Mouse (Mus musculus): Measurements from ENCODE around the gene Klk8. TPM values are rescaled to one million over a fixed set of nuclear protein-coding genes. Genes with fewer than 3 reads are reported as not detected.
A peak's percentile ranks its signal among the peaks of the same experiment; 100 is the strongest.

The Klk8 gene
- polyA plus RNA-seq, 1 experiment from 2014 or later: 139 TPM

DNA sequence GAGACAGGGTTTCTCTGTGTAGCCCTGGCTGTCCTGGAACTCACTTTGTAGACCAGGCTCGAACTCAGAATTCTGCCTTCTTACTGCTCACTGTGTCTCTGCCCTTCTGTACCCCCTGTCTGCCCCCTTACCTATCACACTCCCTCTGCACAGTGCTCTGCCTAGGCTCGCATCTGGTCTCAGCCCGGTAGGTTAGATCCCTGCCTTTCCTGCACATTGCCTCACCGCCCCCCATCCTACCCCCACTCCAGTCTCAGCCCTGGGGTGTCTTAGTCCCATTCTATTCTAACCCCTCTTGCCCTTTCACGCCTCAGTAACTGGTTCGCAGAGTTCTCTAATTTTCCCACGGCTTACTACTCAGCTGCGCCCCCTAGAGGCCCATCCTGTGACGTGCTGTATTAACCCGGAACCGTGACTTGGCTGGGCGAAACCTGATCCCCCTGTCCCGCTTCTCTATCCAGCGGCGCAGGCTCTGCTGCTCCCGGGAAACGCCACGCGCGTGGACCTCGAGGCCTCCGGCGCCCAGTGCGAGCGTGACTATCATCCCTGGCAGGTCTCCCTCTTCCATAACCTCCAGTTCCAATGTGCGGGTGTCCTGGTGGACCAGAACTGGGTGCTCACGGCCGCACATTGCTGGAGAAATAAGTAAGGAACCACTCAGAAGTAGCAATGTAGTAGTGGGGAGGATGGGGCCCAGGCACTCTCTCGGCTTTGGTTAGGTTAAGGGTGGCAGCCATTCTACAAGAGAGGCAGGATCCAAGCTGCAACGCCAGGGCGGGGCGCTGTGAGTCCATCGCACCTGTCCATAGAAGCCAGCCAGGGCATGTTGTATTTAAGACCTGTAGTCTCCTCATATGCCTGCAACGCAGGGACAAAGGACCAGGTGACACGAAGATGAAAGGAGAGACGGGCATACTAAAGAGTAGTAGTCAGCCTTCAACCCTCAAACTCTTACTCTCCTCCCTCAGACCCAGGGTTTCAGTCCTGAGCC, 14.8 kb upstream of the Klk8 start:
- H3K4me3 ChIP-seq (ENCODE audit: low read depth, low read length): peak overlapping the region; percentile 34
- no peaks in the 10 kb centered on the region for H3K36me3 ChIP-seq (ENCODE audit: control insufficient read depth, insufficient read depth, low read length)
- peak; percentile 74 for ATAC-seq (ENCODE audit: low FRiP score, low TSS enrichment)
- peak overlapping the region; percentile 59 for H3K4me2 ChIP-seq (replicated peaks; ENCODE audit: low read depth)
- no peaks in the 10 kb centered on the region; the same call in 1 of the 2 replicates for H3K27me3 ChIP-seq (ENCODE audit: control insufficient read depth, insufficient read depth, low read length)
- TF ChIP-seq CTCF (IDR thresholded peaks at IDR 0.05; ENCODE audit: low read depth) (peak; percentile 92), EP300 (optimal IDR thresholded peaks at IDR 0.05) (no peak)
- no peaks in the 10 kb centered on the region for H3K9me3 ChIP-seq (ENCODE audit: control insufficient read depth, low read length)
- H3K4me1 ChIP-seq (replicated peaks; ENCODE audit: control insufficient read depth, insufficient read depth): peaks cover 3% of the 10 kb centered on the region; the same call in 1 of the 2 replicates
- 8% methylated on average over 36 of the region's 36 CpGs for WGBS
- H3K9ac ChIP-seq (ENCODE audit: low read length): peak overlapping the region; percentile 58; the same call in 1 of the 2 replicates
- DNase-seq (ENCODE audit: low spot score): peak; percentile 89
- peak overlapping the region; percentile 45; the same call in 1 of the 2 replicates for H3K27ac ChIP-seq (replicated peaks)

DNA sequence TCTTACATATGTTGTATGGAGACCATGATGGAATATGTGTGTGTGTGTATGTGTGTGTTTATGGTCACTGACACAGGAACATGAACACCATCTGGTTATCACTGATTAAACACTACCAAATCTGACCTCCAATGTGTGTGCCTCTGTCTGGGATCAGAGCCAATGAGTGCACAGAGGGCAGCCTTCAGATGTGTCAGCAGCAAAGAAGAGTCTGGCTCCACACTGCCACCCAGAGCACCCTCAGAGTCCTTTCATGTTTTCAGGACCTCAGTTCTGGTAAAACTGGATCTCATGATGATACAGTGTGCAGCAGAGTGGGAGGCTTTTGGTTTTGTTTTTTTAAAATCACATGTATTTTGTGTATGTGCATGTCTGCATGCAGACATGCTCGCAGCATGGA, 12.1 kb upstream of the Klk8 start:
- ATAC-seq (ENCODE audit: low FRiP score, low TSS enrichment): peak; percentile 42
- peak; percentile 41 for DNase-seq (ENCODE audit: low spot score)
- Histone ChIP-seq H3K4me1 (replicated peaks; ENCODE audit: control insufficient read depth, insufficient read depth) (peaks cover 3% of the 10 kb centered on the region; the same call in 1 of the 2 replicates), H3K9ac (ENCODE audit: low read length) (no peak overlapping the region), H3K27me3 (ENCODE audit: control insufficient read depth, insufficient read depth, low read length) (no peaks in the 10 kb centered on the region; the same call in 1 of the 2 replicates), H3K9me3 (ENCODE audit: control insufficient read depth, low read length) (no peaks in the 10 kb centered on the region), H3K36me3 (ENCODE audit: control insufficient read depth, insufficient read depth, low read length) (no peaks in the 10 kb centered on the region), H3K4me2 (replicated peaks; ENCODE audit: low read depth) (no peak overlapping the region), H3K4me3 (ENCODE audit: low read depth, low read length) (no peak overlapping the region), H3K27ac (replicated peaks) (no peak overlapping the region)
- 78% methylated on average over 1 of the region's 1 CpGs for WGBS
- peak; percentile 61 for TF ChIP-seq CTCF (IDR thresholded peaks at IDR 0.05; ENCODE audit: low read depth)
- TF ChIP-seq EP300 (optimal IDR thresholded peaks at IDR 0.05): no peak

DNA sequence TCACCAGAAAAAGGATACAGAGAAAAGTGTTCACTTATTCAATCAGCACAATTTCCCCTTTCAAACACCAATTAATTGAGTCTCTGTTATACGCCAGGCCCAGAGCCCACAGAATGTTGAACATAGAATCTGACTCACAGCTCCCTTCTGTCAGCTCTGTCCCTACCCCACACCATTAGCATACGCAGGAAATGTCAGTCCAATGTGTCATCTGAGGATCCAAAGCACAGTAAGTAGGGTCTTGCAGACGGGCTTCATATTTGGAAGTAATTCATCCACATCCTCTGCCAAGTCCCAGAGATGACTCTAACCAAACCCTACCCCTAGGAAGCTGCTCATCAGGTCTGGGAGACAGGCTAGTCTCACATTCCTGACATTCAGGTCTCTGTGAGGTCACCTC, 9.3 kb upstream of the Klk8 start:
- no peak overlapping the region for H3K4me3 ChIP-seq (ENCODE audit: low read depth, low read length)
- no peaks in the 10 kb centered on the region for H3K36me3 ChIP-seq (ENCODE audit: control insufficient read depth, insufficient read depth, low read length)
- no peak for ATAC-seq (ENCODE audit: low FRiP score, low TSS enrichment)
- no peaks in the 10 kb centered on the region for H3K4me1 ChIP-seq (replicated peaks; ENCODE audit: control insufficient read depth, insufficient read depth)
- no peak overlapping the region for H3K4me2 ChIP-seq (replicated peaks; ENCODE audit: low read depth)
- H3K9me3 ChIP-seq (ENCODE audit: control insufficient read depth, low read length): no peaks in the 10 kb centered on the region
- WGBS: 56% methylated on average over 3 of the region's 3 CpGs
- no peak for DNase-seq (ENCODE audit: low spot score)
- no peaks in the 10 kb centered on the region; the same call in 1 of the 2 replicates for H3K27me3 ChIP-seq (ENCODE audit: control insufficient read depth, insufficient read depth, low read length)
- no peak for TF ChIP-seq EP300 (optimal IDR thresholded peaks at IDR 0.05)
- TF ChIP-seq CTCF (IDR thresholded peaks at IDR 0.05; ENCODE audit: low read depth): no peak
- no peak overlapping the region for H3K27ac ChIP-seq (replicated peaks)
- H3K9ac ChIP-seq (ENCODE audit: low read length): no peak overlapping the region

DNA sequence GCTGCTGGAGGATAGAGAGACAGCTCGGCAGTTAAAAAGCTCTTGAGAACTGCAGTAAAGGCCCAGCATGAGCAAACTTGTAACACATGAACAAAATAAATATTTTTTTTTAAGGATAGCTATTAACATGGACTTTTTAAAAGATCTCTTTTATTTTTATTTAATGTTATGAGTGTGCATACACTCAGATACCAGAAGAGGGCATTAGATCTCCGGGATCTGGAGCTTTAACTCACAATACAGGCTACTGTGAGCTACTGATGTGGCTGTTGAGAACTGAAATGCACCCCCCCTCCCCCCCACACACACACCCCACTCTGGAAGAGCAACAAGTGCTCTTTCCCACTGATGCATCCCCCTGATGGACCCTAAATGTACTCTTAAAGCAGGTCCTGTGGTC, 8.1 kb upstream of the Klk8 start:
- Histone ChIP-seq H3K36me3 (ENCODE audit: control insufficient read depth, insufficient read depth, low read length) (no peaks in the 10 kb centered on the region), H3K9ac (ENCODE audit: low read length) (no peak overlapping the region), H3K4me2 (replicated peaks; ENCODE audit: low read depth) (no peak overlapping the region), H3K9me3 (ENCODE audit: control insufficient read depth, low read length) (no peaks in the 10 kb centered on the region), H3K27ac (replicated peaks) (no peak overlapping the region), H3K4me3 (ENCODE audit: low read depth, low read length) (no peak overlapping the region), H3K4me1 (replicated peaks; ENCODE audit: control insufficient read depth, insufficient read depth) (no peaks in the 10 kb centered on the region), H3K27me3 (ENCODE audit: control insufficient read depth, insufficient read depth, low read length) (no peaks in the 10 kb centered on the region)
- TF ChIP-seq EP300 (optimal IDR thresholded peaks at IDR 0.05) (no peak), CTCF (IDR thresholded peaks at IDR 0.05; ENCODE audit: low read depth) (peak; percentile 57)
- ATAC-seq (ENCODE audit: low FRiP score, low TSS enrichment) (no peak), DNase-seq (ENCODE audit: low spot score) (no peak)
- WGBS: 58% methylated on average over 2 of the region's 2 CpGs

DNA sequence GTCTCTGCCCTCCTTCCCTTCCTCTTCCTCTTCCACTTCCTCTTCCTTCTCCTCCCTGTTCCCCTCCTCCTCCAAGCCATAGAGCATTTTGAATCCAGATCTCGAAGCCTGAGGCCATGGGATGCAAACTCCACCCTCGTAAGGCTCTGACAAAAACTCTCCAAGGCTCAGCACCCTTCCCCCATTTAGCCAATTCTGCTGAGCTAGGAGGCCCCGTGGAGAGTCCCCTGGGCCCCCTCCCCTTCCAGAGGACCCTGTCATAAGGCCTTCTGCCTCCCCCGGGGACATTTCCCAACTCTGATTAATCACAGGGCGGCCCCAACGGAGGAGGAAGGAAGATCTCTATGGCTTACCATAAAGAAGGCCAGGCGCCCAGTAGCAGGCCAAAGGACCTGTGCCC, 5.8 kb upstream of the Klk8 start, which contains the start of gene Klk9:
Klk9 (plus strand) TSS at position 301 of the 400 bp plus-strand sequence.
- no peaks in the 10 kb centered on the region for H3K9me3 ChIP-seq (ENCODE audit: control insufficient read depth, low read length)
- no peaks in the 10 kb centered on the region for H3K36me3 ChIP-seq (ENCODE audit: control insufficient read depth, insufficient read depth, low read length)
- peak within 1 kb of the TSS; percentile 56 for H3K27ac ChIP-seq (replicated peaks)
- no peak for ATAC-seq (ENCODE audit: low FRiP score, low TSS enrichment)
- H3K9ac ChIP-seq (ENCODE audit: low read length): no peak within 1 kb of the TSS
- no peak for DNase-seq (ENCODE audit: low spot score)
- WGBS: 64% methylated on average over 7 of the region's 7 CpGs
- no peaks in the 10 kb centered on the region for H3K27me3 ChIP-seq (ENCODE audit: control insufficient read depth, insufficient read depth, low read length)
- H3K4me3 ChIP-seq (ENCODE audit: low read depth, low read length): no peak within 1 kb of the TSS
- TF ChIP-seq CTCF (IDR thresholded peaks at IDR 0.05; ENCODE audit: low read depth) (no peak), EP300 (optimal IDR thresholded peaks at IDR 0.05) (no peak)
- peaks cover 2% of the 10 kb centered on the region; the same call in 1 of the 2 replicates for H3K4me1 ChIP-seq (replicated peaks; ENCODE audit: control insufficient read depth, insufficient read depth)
- no peak within 1 kb of the TSS for H3K4me2 ChIP-seq (replicated peaks; ENCODE audit: low read depth)

Measured in stomach, postnatal 0 days (tissue).